Mouse (Mus musculus): Measurements from ENCODE around the gene Tgfbi. TPM values are rescaled to one million over a fixed set of nuclear protein-coding genes. Genes with fewer than 3 reads are reported as not detected.

Tgfbi gene
- polyA plus RNA-seq, 2 experiments = 6.1 to 6.7 TPM

- Histone ChIP-seq H3K4me3 (ENCODE audit: insufficient read depth in 1 of 2, low read depth in 2 of 2, low read length in 2 of 2) (no peak overlapping the region), H3K27ac (no peak overlapping the region), H3K36me3 (replicated peaks; ENCODE audit: control insufficient read depth, insufficient read depth, low read depth) (no peaks in the 10 kb centered on the region), H3K4me2 (ENCODE audit: low read depth) (no peak overlapping the region), H3K4me1 (replicated peaks; ENCODE audit: control insufficient read depth in 2 of 2, insufficient read depth in 2 of 2, low read length in 1 of 2) (peaks cover 0 to 8% of the 10 kb centered on the region in 2 experiments; a peak in 1 of 4 replicates), H3K27me3 (ENCODE audit: control insufficient read depth, insufficient read depth, low read length) (no peaks in the 10 kb centered on the region), H3K9ac (replicated peaks) (no peak overlapping the region), H3K9me3 (ENCODE audit: control insufficient read depth, low read length) (no peaks in the 10 kb centered on the region)
- no peak for DNase-seq (ENCODE audit: low read depth in 3 of 3, low spot score in 3 of 3)
- no peak for TF ChIP-seq CTCF (IDR thresholded peaks at IDR 0.05; ENCODE audit: low read depth)
- 41% methylated on average over 10 of the region's 10 CpGs for WGBS (ENCODE audit: insufficient replicate concordance)
- ATAC-seq (ENCODE audit: insufficient read depth) = no peak
Observed at GRCm38 (mm10) chr13:56647597-56648405, 38.5 kb downstream of the Tgfbi start.

- Histone ChIP-seq H3K27me3 (ENCODE audit: control insufficient read depth, insufficient read depth, low read length) (no peaks in the 10 kb centered on the region), H3K4me3 (ENCODE audit: insufficient read depth in 1 of 2, low read depth in 2 of 2, low read length in 2 of 2) (no peak overlapping the region), H3K9ac (replicated peaks) (no peak overlapping the region), H3K4me2 (ENCODE audit: low read depth) (no peak overlapping the region), H3K9me3 (ENCODE audit: control insufficient read depth, low read length) (no peaks in the 10 kb centered on the region), H3K27ac (no peak overlapping the region), H3K4me1 (replicated peaks; ENCODE audit: control insufficient read depth in 2 of 2, insufficient read depth in 2 of 2, low read length in 1 of 2) (peaks cover 0 to 8% of the 10 kb centered on the region in 2 experiments; a peak in 1 of 4 replicates), H3K36me3 (replicated peaks; ENCODE audit: control insufficient read depth, insufficient read depth, low read depth) (no peaks in the 10 kb centered on the region)
- ATAC-seq (ENCODE audit: insufficient read depth) (no peak), DNase-seq (ENCODE audit: low read depth in 3 of 3, low spot score in 3 of 3) (no peak)
- TF ChIP-seq EP300 (IDR thresholded peaks at IDR 0.05; ENCODE audit: low read depth) (no peak), CTCF (IDR thresholded peaks at IDR 0.05; ENCODE audit: low read depth) (no peak)
- 52% methylated on average over 2 of the region's 2 CpGs for WGBS (ENCODE audit: insufficient replicate concordance)
Observed at GRCm38 (mm10) chr13:56650020-56650419, 40.7 kb downstream of the Tgfbi start.

- Histone ChIP-seq H3K4me2 (ENCODE audit: low read depth) (no peak overlapping the region), H3K4me3 (ENCODE audit: insufficient read depth in 1 of 2, low read depth in 2 of 2, low read length in 2 of 2) (no peak overlapping the region), H3K27ac (no peak overlapping the region), H3K4me1 (replicated peaks; ENCODE audit: control insufficient read depth in 2 of 2, insufficient read depth in 2 of 2, low read length in 1 of 2) (peaks cover 0 to 7% of the 10 kb centered on the region in 2 experiments; a peak in 1 of 4 replicates), H3K9me3 (ENCODE audit: control insufficient read depth, low read length) (no peaks in the 10 kb centered on the region), H3K9ac (replicated peaks) (no peak overlapping the region), H3K27me3 (ENCODE audit: control insufficient read depth, insufficient read depth, low read length) (no peaks in the 10 kb centered on the region), H3K36me3 (replicated peaks; ENCODE audit: control insufficient read depth, insufficient read depth, low read depth) (no peaks in the 10 kb centered on the region)
- 53% methylated on average over 8 of the region's 8 CpGs for WGBS (ENCODE audit: insufficient replicate concordance)
- no peak for ATAC-seq (ENCODE audit: insufficient read depth)
- no peak for DNase-seq (ENCODE audit: low read depth in 3 of 3, low spot score in 3 of 3)
- no peak for TF ChIP-seq EP300 (IDR thresholded peaks at IDR 0.05; ENCODE audit: low read depth)
- no peak for TF ChIP-seq CTCF (IDR thresholded peaks at IDR 0.05; ENCODE audit: low read depth)
Observed at GRCm38 (mm10) chr13:56652381-56652780, 43.1 kb downstream of the Tgfbi start.

GRCm38 (mm10) chr13:56654176-56654575, 44.9 kb downstream of the Tgfbi start:
- ATAC-seq (ENCODE audit: insufficient read depth) = no peak
- no peak for DNase-seq (ENCODE audit: low read depth in 3 of 3, low spot score in 3 of 3)
- no peak overlapping the region for H3K4me2 ChIP-seq (ENCODE audit: low read depth)
- no peaks in the 10 kb centered on the region for H3K36me3 ChIP-seq (replicated peaks; ENCODE audit: control insufficient read depth, insufficient read depth, low read depth)
- no peaks in the 10 kb centered on the region for H3K4me1 ChIP-seq (replicated peaks; ENCODE audit: control insufficient read depth in 2 of 2, insufficient read depth in 2 of 2, low read length in 1 of 2)
- no peaks in the 10 kb centered on the region for H3K9me3 ChIP-seq (ENCODE audit: control insufficient read depth, low read length)
- H3K27me3 ChIP-seq (ENCODE audit: control insufficient read depth, insufficient read depth, low read length) = no peaks in the 10 kb centered on the region
- TF ChIP-seq CTCF (IDR thresholded peaks at IDR 0.05; ENCODE audit: low read depth) = no peak
- TF ChIP-seq EP300 (IDR thresholded peaks at IDR 0.05; ENCODE audit: low read depth) = no peak
- 67% methylated on average over 5 of the region's 5 CpGs for WGBS (ENCODE audit: insufficient replicate concordance)
- H3K4me3 ChIP-seq (ENCODE audit: insufficient read depth in 1 of 2, low read depth in 2 of 2, low read length in 2 of 2) = no peak overlapping the region
- no peak overlapping the region for H3K9ac ChIP-seq (replicated peaks)
- H3K27ac ChIP-seq = no peak overlapping the region

- WGBS (ENCODE audit: insufficient replicate concordance) = 31% methylated on average over 7 of the region's 7 CpGs
- Histone ChIP-seq H3K27ac (no peak overlapping the region), H3K4me2 (ENCODE audit: low read depth) (no peak overlapping the region), H3K36me3 (replicated peaks; ENCODE audit: control insufficient read depth, insufficient read depth, low read depth) (no peaks in the 10 kb centered on the region), H3K4me1 (replicated peaks; ENCODE audit: control insufficient read depth in 2 of 2, insufficient read depth in 2 of 2, low read length in 1 of 2) (0 out of 4 replicates have a peak, but pooled peaks cover 0 to 2% of the 10 kb centered on the region in 2 experiments), H3K4me3 (ENCODE audit: insufficient read depth in 1 of 2, low read depth in 2 of 2, low read length in 2 of 2) (no peak overlapping the region), H3K27me3 (ENCODE audit: control insufficient read depth, insufficient read depth, low read length) (no peaks in the 10 kb centered on the region), H3K9me3 (ENCODE audit: control insufficient read depth, low read length) (no peaks in the 10 kb centered on the region), H3K9ac (replicated peaks) (no peak overlapping the region)
- no peak for ATAC-seq (ENCODE audit: insufficient read depth)
- peak in 2 of 3 experiments; percentile 9 to 11 for DNase-seq (ENCODE audit: low read depth in 3 of 3, low spot score in 3 of 3)
- TF ChIP-seq CTCF (IDR thresholded peaks at IDR 0.05; ENCODE audit: low read depth) (peak; percentile 75), EP300 (IDR thresholded peaks at IDR 0.05; ENCODE audit: low read depth) (no peak)
Observed at GRCm38 (mm10) chr13:56657946-56658512, 48.7 kb downstream of the Tgfbi start.
